Mouse (Mus musculus) cerebellum, adult 2 months (tissue): ENCODE data around the gene Erp29. TPM values are rescaled to one million over a fixed set of nuclear protein-coding genes. Genes with fewer than 3 reads are reported as not detected.
A peak's percentile ranks its signal among the peaks of the same experiment; 100 is the strongest.

ENCODE experiments used
- DNase-seq, 2 experiments: peaks; one replicate each; pipeline ENCODE4 v3.0.0; 2021
- H3K27ac ChIP-seq: fragments of 200-500 bp; 2 replicates; pipeline ENCODE4 v1.5.1; 2012; ENCODE audit warnings: low read length, control low read depth, inconsistent platforms; ENCODE audit not compliant: insufficient read depth
- H3K27me3 ChIP-seq: fragments of 200-500 bp; 2 replicates; pipeline ENCODE4 v1.6.1; 2012; ENCODE audit warnings: inconsistent platforms, mild to moderate bottlenecking, low read length, moderate library complexity; ENCODE audit not compliant: control insufficient read depth, insufficient read depth
- H3K4me1 ChIP-seq: fragments of 200-500 bp; 2 replicates; pipeline ENCODE4 v1.6.1; 2011; ENCODE audit warnings: low read length; ENCODE audit not compliant: control insufficient read depth, insufficient read depth
- H3K4me3 ChIP-seq: fragments of 200-500 bp; replicated peaks from 2 replicates; pipeline ENCODE3; 2011; ENCODE audit warnings: mild to moderate bottlenecking, low read depth, low read length, control low read depth; ENCODE audit not compliant: insufficient read depth
- CTCF ChIP-seq: fragments of 200-500 bp; IDR thresholded peaks from 2 replicates; pipeline ENCODE4 v1.5.1; 2011; ENCODE audit warnings: low read depth, mild to moderate bottlenecking, control low read depth, low read length, moderate library complexity, borderline replicate concordance; ENCODE audit not compliant: insufficient read depth
- POLR2A ChIP-seq: fragments of 200-500 bp; IDR thresholded peaks from 2 replicates; pipeline ENCODE4 v1.6.1; 2011; ENCODE audit warnings: low read length, control low read depth, borderline replicate concordance; ENCODE audit not compliant: insufficient read depth
- WGBS: fragments of 180-500 bp; shearing (Covaris S2); methylation state at CpG from one replicate; pipeline ENCODE4 v1.1.7; 2018; 5-methylcytosine and 5-hydroxymethylcytosine counted together
- polyA plus RNA-seq: library from polyadenylated mRNA; depleted of rRNA; stranded (reverse); fragments of >200 nt; gene quantifications from 2 replicates; pipeline ENCODE4 v1.2.3, GENCODE M21; 2012

Gene Erp29
- polyA plus RNA-seq, 1 experiment, result 145 TPM

DNA sequence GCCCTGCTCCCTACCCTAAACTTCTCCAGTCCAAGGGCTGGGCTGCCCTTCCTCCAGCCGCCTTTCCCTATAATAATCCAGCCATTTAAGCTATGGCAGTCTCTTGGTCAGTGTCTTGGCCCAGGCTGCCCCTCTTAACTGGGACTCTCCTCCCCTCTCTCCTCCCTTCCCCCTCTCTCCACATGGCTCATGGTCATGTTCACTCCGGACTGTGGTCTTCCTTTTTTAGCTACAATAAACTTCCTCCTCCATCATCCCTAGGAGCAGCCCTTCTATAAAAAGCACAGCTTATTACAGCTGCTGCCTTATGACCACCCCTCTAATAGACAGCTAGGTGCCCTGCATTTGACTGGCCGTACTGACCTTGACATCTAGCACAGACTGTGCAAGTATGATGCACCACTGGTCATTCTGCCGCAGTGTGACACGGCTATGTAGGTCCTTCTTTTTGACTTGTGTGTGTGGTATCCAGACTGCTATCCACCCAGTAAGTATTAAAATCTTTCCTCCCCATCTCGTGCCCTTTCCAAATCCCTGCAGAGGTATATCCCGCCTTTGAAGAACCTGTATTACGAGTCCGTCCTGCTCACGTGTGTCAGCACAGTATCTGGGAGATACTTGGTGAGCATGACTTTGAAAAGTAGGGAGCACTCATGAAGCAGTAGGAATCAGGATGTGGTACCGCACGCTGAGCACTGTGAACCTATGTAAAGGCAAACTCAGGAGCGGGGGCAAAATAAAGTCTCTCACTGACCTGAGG lies 1.6 kb upstream of the Erp29 start:
- 88% methylated on average over 13 of the region's 13 CpGs for WGBS
- H3K4me3 ChIP-seq, result no peak overlapping the region

DNA sequence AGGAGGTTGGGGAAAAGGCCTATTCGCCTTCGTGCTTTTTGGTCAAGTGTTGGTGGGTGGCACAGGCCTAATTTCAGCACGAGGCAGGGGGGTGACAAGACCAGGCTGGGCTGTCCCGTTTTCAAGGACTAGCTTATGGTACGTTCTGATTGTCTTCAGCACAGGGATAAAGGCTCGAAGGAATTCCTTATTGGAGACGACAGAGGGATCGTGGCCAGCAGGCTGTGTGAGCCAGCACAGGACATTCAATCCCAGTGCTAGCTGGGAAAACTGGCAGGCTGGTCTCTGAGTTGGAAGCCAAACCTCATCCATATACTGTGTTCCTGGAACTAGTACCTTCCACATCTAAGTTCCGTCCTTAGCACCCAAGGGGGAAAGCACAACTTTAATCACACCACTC lies 600 bp upstream of the Erp29 start:
- DNase-seq, result peak in 1 of 2 experiments; percentile 63

More for the DNA sequence above, 1.6 kb upstream of the Erp29 start:
- Histone ChIP-seq H3K27ac (no peak overlapping the region), H3K27me3 (no peaks in the 10 kb centered on the region), H3K4me1 (peaks cover 4% of the 10 kb centered on the region; the same call in 1 of the 2 replicates)
- TF ChIP-seq POLR2A (no peak), CTCF (no peak)
- DNase-seq, result no peak

GRCm38 (mm10) chr5:121451644-121452025 lies 671 bp downstream of the Erp29 start, which contains the start of gene Tmem116:
Gene Tmem116 (plus strand): TSS chr5:121451893.
- DNase-seq, result peak; percentile 53 to 65
- WGBS, result under 1% methylated on average over 17 of the region's 17 CpGs
- Histone ChIP-seq H3K4me1 (peaks cover 4% of the 10 kb centered on the region; the same call in 1 of the 2 replicates), H3K27me3 (no peaks in the 10 kb centered on the region), H3K4me3 (peak within 1 kb of the TSS; percentile 74), H3K27ac (peak within 1 kb of the TSS; percentile 92)
- no peak for TF ChIP-seq POLR2A
- no peak for TF ChIP-seq CTCF

More for the DNA sequence above, 600 bp upstream of the Erp29 start:
- no peaks in the 10 kb centered on the region for H3K27me3 ChIP-seq
- H3K27ac ChIP-seq, result peak overlapping the region; percentile 92
- peak overlapping the region; percentile 72 for H3K4me3 ChIP-seq
- H3K4me1 ChIP-seq, result peaks cover 4% of the 10 kb centered on the region; the same call in 1 of the 2 replicates
- under 1% methylated on average over 9 of the region's 9 CpGs for whole genome bisulfite sequencing
- TF ChIP-seq CTCF (no peak), POLR2A (no peak)

DNA sequence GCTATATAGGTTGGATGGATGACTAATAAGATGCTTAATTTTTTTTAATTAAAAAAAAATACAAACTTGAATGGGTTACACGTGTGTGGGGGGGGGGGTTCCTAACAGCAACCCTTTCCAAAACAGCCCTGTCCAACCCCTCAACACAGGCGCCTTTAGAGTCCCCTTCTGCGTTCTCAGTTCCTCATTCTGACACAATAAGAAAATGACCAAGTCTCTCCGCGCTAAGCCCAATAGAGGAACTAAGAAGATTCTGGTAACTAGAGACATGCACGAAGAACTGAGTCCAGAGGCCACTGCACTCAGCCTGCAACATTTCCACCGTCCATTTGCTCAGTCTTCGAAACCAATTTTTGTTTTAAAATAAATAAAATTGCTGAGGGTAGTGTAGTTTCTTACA lies 1.1 kb downstream of the Erp29 start:
- no peak for TF ChIP-seq POLR2A
- no peak for TF ChIP-seq CTCF
- peaks cover 4% of the 10 kb centered on the region; the same call in 1 of the 2 replicates for H3K4me1 ChIP-seq
- H3K27me3 ChIP-seq, result no peaks in the 10 kb centered on the region
- H3K4me3 ChIP-seq, result peak overlapping the region; percentile 74
- DNase-seq, result no peak
- H3K27ac ChIP-seq, result no peak overlapping the region
- WGBS, result 8% methylated on average over 8 of the region's 8 CpGs

GRCm38 (mm10) chr5:121450476-121450875 lies 1.8 kb downstream of the Erp29 start:
- Histone ChIP-seq H3K27me3 (no peaks in the 10 kb centered on the region), H3K4me3 (no peak overlapping the region), H3K27ac (no peak overlapping the region), H3K4me1 (peaks cover 4% of the 10 kb centered on the region; the same call in 1 of the 2 replicates)
- TF ChIP-seq CTCF, result no peak
- TF ChIP-seq POLR2A, result no peak
- no peak for DNase-seq
- 63% methylated on average over 9 of the region's 9 CpGs for WGBS

- Histone ChIP-seq H3K27ac (no peak overlapping the region), H3K27me3 (no peaks in the 10 kb centered on the region), H3K4me3 (no peak overlapping the region), H3K4me1 (peaks cover 4% of the 10 kb centered on the region; the same call in 1 of the 2 replicates)
- 50% methylated on average over 6 of the region's 6 CpGs for WGBS
- DNase-seq, result peak in 1 of 2 experiments; percentile 42
- TF ChIP-seq POLR2A, result no peak
- no peak for TF ChIP-seq CTCF
These were observed 2.3 kb downstream of the Erp29 start for GRCm38 (mm10) chr5:121449976-121450375.

GRCm38 (mm10) chr5:121448450-121448849 lies 3.9 kb downstream of the Erp29 start:
- H3K27me3 ChIP-seq, result no peaks in the 10 kb centered on the region
- TF ChIP-seq POLR2A, result no peak
- TF ChIP-seq CTCF, result peak; percentile 30; the same call in 1 of the 2 replicates
- H3K4me1 ChIP-seq, result peaks cover 4% of the 10 kb centered on the region; the same call in 1 of the 2 replicates
- H3K27ac ChIP-seq, result no peak overlapping the region
- no peak overlapping the region for H3K4me3 ChIP-seq
- DNase-seq, result no peak
- WGBS, result 91% methylated on average over 3 of the region's 3 CpGs

GRCm38 (mm10) chr5:121444870-121445269 lies 7.4 kb downstream of the Erp29 start:
- Histone ChIP-seq H3K4me1 (no peaks in the 10 kb centered on the region), H3K27ac (no peak overlapping the region), H3K4me3 (no peak overlapping the region), H3K27me3 (no peaks in the 10 kb centered on the region)
- TF ChIP-seq CTCF (no peak), POLR2A (no peak)
- DNase-seq, result no peak
- 80% methylated on average over 5 of the region's 5 CpGs for WGBS
